Mouse (Mus musculus) stomach, postnatal 0 days (tissue): ENCODE data around the gene Atp2a1.

Source experiments
- CTCF ChIP-seq: IDR thresholded peaks from 2 replicates; pipeline ENCODE4 v1.5.1; 2016; ENCODE audit warnings: antibody characterized with exemption, low read depth, mild to moderate bottlenecking, moderate library complexity
- EP300 ChIP-seq: optimal IDR thresholded peaks from 2 replicates; pipeline ENCODE3; 2016; ENCODE audit warnings: antibody characterized with exemption

DNA sequence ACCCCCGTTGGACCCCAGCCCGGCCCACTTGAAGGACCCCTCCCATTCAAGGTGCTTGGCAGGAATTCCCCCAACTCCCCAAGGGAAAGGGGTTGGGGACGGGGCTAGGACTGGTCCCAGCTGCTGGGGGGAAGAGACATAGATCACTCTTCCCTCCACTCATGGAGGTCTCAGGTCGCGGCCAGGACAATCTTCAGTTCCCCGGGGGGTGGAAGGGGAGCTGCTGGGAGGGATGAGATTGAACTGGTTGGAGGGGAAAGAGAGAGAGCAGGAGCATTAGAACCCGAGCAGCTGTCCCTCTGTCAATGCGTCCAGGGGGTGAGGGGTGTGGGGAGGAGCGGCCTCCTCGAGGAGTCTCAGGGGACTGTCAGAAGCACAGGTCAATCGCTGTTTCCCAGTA is 29.1 kb upstream of the Atp2a1 start:
- TF ChIP-seq CTCF, result no peak
- no peak for TF ChIP-seq EP300
